9 mouse cellular contexts compared by ENCODE assay signal in the genomic region with DNA sequence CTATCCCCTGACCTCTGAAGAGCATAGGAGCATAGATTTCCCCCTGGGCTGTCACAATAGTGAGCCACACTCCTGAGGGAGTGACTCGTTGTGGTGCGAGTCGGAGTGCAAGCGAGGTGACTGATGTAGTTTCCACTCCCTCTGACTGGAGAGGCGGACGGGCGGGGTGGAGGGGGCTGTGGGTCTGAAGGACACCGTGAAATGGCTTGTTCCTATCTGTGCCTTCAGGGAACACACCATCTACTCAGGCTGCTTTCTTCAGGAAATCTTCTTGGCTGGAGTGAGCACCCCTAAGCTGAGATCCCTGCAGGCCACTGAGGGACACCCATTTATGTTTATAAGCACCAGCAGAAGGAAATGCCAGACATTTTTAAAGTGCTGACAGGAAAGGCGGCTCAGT. TPM values are rescaled to one million over a fixed set of nuclear protein-coding genes. Genes with fewer than 3 reads are reported as not detected.
DNase-seq lines count a peak whose midpoint lies in the region; ATAC-seq lines count a peak whose summit lies in the region.
"Had no signal": no experiment of that assay in that cellular context is flagged by ENCODE, and none has a peak within 500 bp of the region (broad histone marks: within the 10 kb centered on the region; RNA-seq: fewer than 3 reads in every experiment).

No protein-coding gene starts in this region.

- no peaks in the 10 kb centered on the region for H3K9me3 ChIP-seq in limb, embryonic 15.5 days

- H3K4me1 ChIP-seq in brown adipose tissue, adult 24 weeks (ENCODE audit: control insufficient read depth, insufficient read depth, insufficient read length, low read length): peaks cover 9% of the 10 kb centered on the region
- peaks cover 6% of the 10 kb centered on the region for H3K4me1 ChIP-seq in limb, embryonic 15.5 days

- peak overlapping the region; percentile 84 for H3K27ac ChIP-seq in brown adipose tissue, adult 24 weeks (replicated peaks; ENCODE audit: low read depth, low read length)
- no peak overlapping the region for H3K27ac ChIP-seq in limb, embryonic 15.5 days

- H3K9ac ChIP-seq in limb, embryonic 15.5 days: no peak overlapping the region

- H3K4me3 ChIP-seq in brown adipose tissue, adult 24 weeks (ENCODE audit: insufficient read depth, low read depth, low read length): peak overlapping the region; percentile 15
- no peak overlapping the region; the same call in 1 of the 2 replicates for H3K4me3 ChIP-seq in limb, embryonic 15.5 days

- intact Hi-C loops in gastrocnemius, postnatal 36 days (cut with DNase I): loop anchor here (5.0 kb wide), 2 partner anchors 40 to 140 kb away; partner anchors contain the start of genes Hirip3 and Ino80e

- no peaks in the 10 kb centered on the region for H3K36me3 ChIP-seq in limb, embryonic 15.5 days

- H3K4me2 ChIP-seq in limb, embryonic 15.5 days: peak overlapping the region; percentile 44; the same call in 1 of the 2 replicates

- peak; percentile 23 for DNase-seq in gastrocnemius, postnatal 25 days
- DNase-seq in gastrocnemius, postnatal 36 days: no peak
- peak; percentile 54 for DNase-seq in heart, adult 8-10 months (ENCODE audit: low spot score)
- DNase-seq in Muller cell, postnatal 12 days (ENCODE audit: inconsistent ontology term): no peak
- DNase-seq in spleen, postnatal 36 days (ENCODE audit: low spot score in 2 of 2): no peak
- no peak for DNase-seq in testis, postnatal 10 days (ENCODE audit: low spot score)

- peaks cover 48% of the 10 kb centered on the region for H3K27me3 ChIP-seq in limb, embryonic 15.5 days

- WGBS in limb, embryonic 15.5 days: 18% methylated on average over 9 of the region's 9 CpGs

- no peak for ATAC-seq in limb, embryonic 15.5 days (ENCODE audit: insufficient number of reproducible peaks, low FRiP score, low TSS enrichment, low read depth)

RNA-seq across cellular contexts. Expression of gene 4930451I11Rik, which starts 8.7 kb away (rescaled TPM):
- not detected for total RNA-seq in gastrocnemius, postnatal 25 days (2021)
- total RNA-seq in gastrocnemius, postnatal 36 days (2021): not detected
- polyA plus RNA-seq in brown adipose tissue, adult 24 weeks (2012; ENCODE audit: insufficient read depth, insufficient read length, missing spikeins): not detected in 2 replicates
- total RNA-seq in heart, adult 8-10 months (2022): not detected
- not detected in 2 replicates for polyA plus RNA-seq in limb, embryonic 15.5 days (2015; fragmentation: Nextera tagmentation; extraction: Ambion mirVana)
- polyA plus RNA-seq: lung, embryonic 16.5 days had no signal

RNA-seq across cellular contexts. Expression of gene Doc2a, which starts 24.5 kb away (rescaled TPM):
- total RNA-seq in gastrocnemius, postnatal 25 days (2021): not detected
- not detected for total RNA-seq in gastrocnemius, postnatal 36 days (2021)
- polyA plus RNA-seq in brown adipose tissue, adult 24 weeks (2012; ENCODE audit: insufficient read depth, insufficient read length, missing spikeins): not detected in 2 replicates
- not detected for total RNA-seq in heart, adult 8-10 months (2022)
- 0.57 and 0.82 TPM in 2 replicates for polyA plus RNA-seq in limb, embryonic 15.5 days (2015; fragmentation: Nextera tagmentation; extraction: Ambion mirVana)

RNA-seq across cellular contexts. Expression of gene Fam57b, which starts 25.3 kb away (rescaled TPM):
- total RNA-seq in gastrocnemius, postnatal 25 days (2021): 10 to 100 TPM; 50.5 to 55.3 TPM
- total RNA-seq in gastrocnemius, postnatal 36 days (2021): 10 to 100 TPM; 55.8 to 67.4 TPM
- polyA plus RNA-seq in brown adipose tissue, adult 24 weeks (2012; ENCODE audit: insufficient read depth, insufficient read length, missing spikeins): 50.7 and 63.7 TPM in 2 replicates
- total RNA-seq in heart, adult 8-10 months (2022): 10 to 100 TPM in 1 of 4 experiments, 1 to 10 TPM in 3; 6.9 to 10.1 (median 8.0) TPM
- polyA plus RNA-seq in limb, embryonic 15.5 days (2015; fragmentation: Nextera tagmentation; extraction: Ambion mirVana): 0.22 and 0.56 TPM in 2 replicates

RNA-seq across cellular contexts. Expression of gene Ppp4c, which starts 30.4 kb away (rescaled TPM):
- 10 to 100 TPM; 21.7 to 26.8 TPM for total RNA-seq in gastrocnemius, postnatal 25 days (2021)
- total RNA-seq in gastrocnemius, postnatal 36 days (2021): 10 to 100 TPM; 21.6 to 22.4 TPM
- 46.4 and 53.3 TPM in 2 replicates for polyA plus RNA-seq in brown adipose tissue, adult 24 weeks (2012; ENCODE audit: insufficient read depth, insufficient read length, missing spikeins)
- total RNA-seq in heart, adult 8-10 months (2022): 10 to 100 TPM; 32.7 to 36.8 (median 34.5) TPM
- 212 and 227 TPM in 2 replicates for polyA plus RNA-seq in limb, embryonic 15.5 days (2015; fragmentation: Nextera tagmentation; extraction: Ambion mirVana)

RNA-seq across cellular contexts. Expression of gene Hirip3, which starts 39.0 kb away (rescaled TPM):
- total RNA-seq in gastrocnemius, postnatal 25 days (2021): 1 to 10 TPM; 4.2 to 5.0 TPM
- 1 to 10 TPM; 3.7 to 7.8 TPM for total RNA-seq in gastrocnemius, postnatal 36 days (2021)
- polyA plus RNA-seq in brown adipose tissue, adult 24 weeks (2012; ENCODE audit: insufficient read depth, insufficient read length, missing spikeins): 6.1 and 7.4 TPM in 2 replicates
- total RNA-seq in heart, adult 8-10 months (2022): 1 to 10 TPM; 4.8 to 9.6 (median 6.4) TPM
- 26.7 and 30.1 TPM in 2 replicates for polyA plus RNA-seq in limb, embryonic 15.5 days (2015; fragmentation: Nextera tagmentation; extraction: Ambion mirVana)

Comparison
In these comparisons a context has a peak if more than half of its experiments do, and no peak if none do; other contexts are left out.
1. DNase-seq: peak in gastrocnemius, postnatal 25 days (single experiment) and heart, adult 8-10 months (single experiment); none in gastrocnemius, postnatal 36 days (0 of 2), Muller cell, postnatal 12 days (single experiment), spleen, postnatal 36 days (0 of 2) and testis, postnatal 10 days (single experiment).
2. RNA of gene Fam57b, which starts 25.3 kb away (total RNA-seq): 55.8 to 67.4 TPM in gastrocnemius, postnatal 36 days and 50.5 to 55.3 TPM in gastrocnemius, postnatal 25 days; 6.9 to 10.1 TPM in heart, adult 8-10 months; every median in the first group is over 4 times any median in the second.